Mouse (Mus musculus) cortical plate, adult 2 months (tissue): ENCODE measurements around the gene Bace1.

ENCODE experiments used
- CTCF ChIP-seq: fragments of 200-500 bp; IDR thresholded peaks from 2 replicates; pipeline ENCODE4 v1.5.1; 2011; ENCODE audit warnings: mild to moderate bottlenecking, control low read depth, low read length; ENCODE audit not compliant: insufficient read depth; ENCODE audit errors: extremely low read depth
- POLR2A ChIP-seq: fragments of 200-500 bp; IDR thresholded peaks from 2 replicates; pipeline ENCODE4 v1.6.1; 2011; ENCODE audit warnings: mild to moderate bottlenecking, low read length, control low read depth; ENCODE audit not compliant: insufficient read depth; ENCODE audit errors: extremely low read depth

- no peak for TF ChIP-seq CTCF
- TF ChIP-seq POLR2A, result no peak
These were observed 11.4 kb downstream of the Bace1 start for GRCm38 (mm10) chr9:45849528-45850408.
